Mouse (Mus musculus) myocyte (in vitro differentiated cells): ENCODE measurements around the gene Gga2. TPM values are rescaled to one million over a fixed set of nuclear protein-coding genes. Genes with fewer than 3 reads are reported as not detected.
A peak's percentile ranks its signal among the peaks of the same experiment; 100 is the strongest.

Experiments
- H3K27me3 ChIP-seq: one replicate; pipeline ENCODE4 v1.6.1; 2011; ENCODE audit not compliant: control insufficient read depth, insufficient read depth, insufficient read length
- H3K36me3 ChIP-seq: one replicate; pipeline ENCODE4 v1.6.1; 2011; ENCODE audit not compliant: control insufficient read depth, insufficient read depth
- H3K4me2 ChIP-seq: one replicate; pipeline ENCODE4 v1.6.1; 2011; ENCODE audit warnings: low read depth, control low read depth
- H3K4me3 ChIP-seq: one replicate; pipeline ENCODE4 v1.5.1; 2011; ENCODE audit warnings: mild to moderate bottlenecking, control low read depth, moderate library complexity
- H3K79me2 ChIP-seq: one replicate; pipeline ENCODE4 v1.6.1; 2011; ENCODE audit not compliant: control insufficient read depth, insufficient read depth
- H3ac ChIP-seq: one replicate; pipeline ENCODE4 v1.6.1; 2011; ENCODE audit not compliant: control insufficient read depth, insufficient read length
- CEBPB ChIP-seq: IDR thresholded peaks from 2 replicates; pipeline ENCODE4 v1.6.1; 2011; ENCODE audit warnings: mild to moderate bottlenecking, moderate library complexity; ENCODE audit not compliant: poor library complexity, insufficient read depth, severe bottlenecking
- E2F4 ChIP-seq: IDR thresholded peaks from one replicate; pipeline ENCODE4 v1.6.1; 2011; ENCODE audit warnings: mild to moderate bottlenecking, control low read depth, moderate library complexity; ENCODE audit not compliant: insufficient read depth
- MAX ChIP-seq: IDR thresholded peaks from one replicate; pipeline ENCODE4 v1.6.1; 2011; ENCODE audit warnings: low read depth, mild to moderate bottlenecking, control low read depth
- MYOD1 ChIP-seq, 3 experiments: IDR thresholded peaks; one replicate each; pipeline ENCODE4 v1.6.1; 2011; ENCODE audit warnings: control low read depth in 2 of 3, low read depth in 2 of 3, mild to moderate bottlenecking in 2 of 3, moderate library complexity in 1 of 3; ENCODE audit not compliant: insufficient read length in 2 of 3, control insufficient read depth in 1 of 3
- MYOG ChIP-seq, 3 experiments: IDR thresholded peaks; one replicate each; pipeline ENCODE4 v1.6.1; 2011; ENCODE audit warnings: control low read depth in 2 of 3, low read depth in 2 of 3, mild to moderate bottlenecking in 2 of 3; ENCODE audit not compliant: insufficient read length in 2 of 3, control insufficient read depth in 1 of 3, insufficient read depth in 1 of 3
- POLR2A ChIP-seq: IDR thresholded peaks from one replicate; pipeline ENCODE4 v1.6.1; 2011; ENCODE audit warnings: low read depth, mild to moderate bottlenecking, control low read depth, moderate library complexity; ENCODE audit not compliant: insufficient read length
- POLR2AphosphoS2 ChIP-seq: IDR thresholded peaks from one replicate; pipeline ENCODE4 v1.6.1; 2011; ENCODE audit warnings: low read depth, control low read depth; ENCODE audit not compliant: insufficient read length
- REST ChIP-seq: IDR thresholded peaks from one replicate; pipeline ENCODE4 v1.6.1; 2011; ENCODE audit warnings: mild to moderate bottlenecking, control low read depth, moderate library complexity; ENCODE audit not compliant: insufficient read depth, insufficient read length
- SRF ChIP-seq: IDR thresholded peaks from one replicate; pipeline ENCODE4 v1.6.1; 2011; ENCODE audit warnings: low read depth; ENCODE audit not compliant: control insufficient read depth, insufficient read length
- TCF12 ChIP-seq: IDR thresholded peaks from one replicate; pipeline ENCODE4 v1.6.1; 2011; ENCODE audit warnings: mild to moderate bottlenecking, control low read depth; ENCODE audit not compliant: poor library complexity, insufficient read depth, severe bottlenecking
- TCF3 ChIP-seq: IDR thresholded peaks from one replicate; pipeline ENCODE4 v1.6.1; 2011; ENCODE audit warnings: low read depth, control low read depth; ENCODE audit not compliant: insufficient read length
- USF1 ChIP-seq: IDR thresholded peaks from one replicate; pipeline ENCODE4 v1.6.1; 2011; ENCODE audit warnings: low read depth, mild to moderate bottlenecking, control low read depth, moderate library complexity
- polyA plus RNA-seq: library from polyadenylated mRNA; unstranded; fragments of >200 nt; fragmentation: generic; extraction: Trizol; gene quantifications from one replicate; pipeline ENCODE4 v1.2.1, GENCODE M21; 2012; ENCODE audit warnings: missing spikeins

The Gga2 gene
- polyA plus RNA-seq, 1 experiment = 63.9 TPM

DNA sequence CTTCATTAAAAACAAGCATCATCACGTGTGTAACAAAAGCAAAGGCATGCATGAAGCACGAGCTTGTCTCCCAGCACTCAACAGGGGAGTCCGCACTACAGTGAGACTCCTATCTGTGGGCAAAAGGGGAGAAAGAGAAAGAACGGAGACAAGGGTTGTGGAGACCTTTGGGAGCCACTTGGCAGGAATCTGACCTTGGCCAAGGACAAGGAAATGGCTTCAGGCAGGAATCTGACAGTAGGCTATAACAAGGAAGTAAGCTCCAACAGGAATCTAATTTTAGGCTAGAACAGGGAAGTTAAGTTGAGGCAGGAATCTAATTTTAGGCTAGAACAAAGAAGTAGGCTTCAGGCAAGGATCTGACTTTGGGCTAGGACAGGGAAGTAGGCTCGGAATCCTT, 25.1 kb downstream of the Gga2 start:
- H3ac ChIP-seq = no peak overlapping the region
- no peak for TF ChIP-seq MYOD1 (IDR thresholded peaks at IDR 0.05; ENCODE audit: control insufficient read depth in 1 of 3, insufficient read length in 2 of 3, low read depth in 2 of 3)
- TF ChIP-seq SRF = no peak
- no peak for TF ChIP-seq TCF3
- TF ChIP-seq MAX = no peak
- TF ChIP-seq USF1 = no peak
- no peak for TF ChIP-seq CEBPB
- no peak for TF ChIP-seq MYOG (IDR thresholded peaks at IDR 0.05; ENCODE audit: control insufficient read depth in 1 of 3, insufficient read depth in 1 of 3, insufficient read length in 2 of 3, low read depth in 2 of 3)
- TF ChIP-seq POLR2A = no peak
- no peak for TF ChIP-seq POLR2AphosphoS2
- no peak for TF ChIP-seq TCF12
- TF ChIP-seq REST = no peak
- no peak for TF ChIP-seq E2F4
- no peaks in the 10 kb centered on the region for H3K79me2 ChIP-seq
- H3K4me2 ChIP-seq = no peak overlapping the region
- H3K4me3 ChIP-seq = no peak overlapping the region
- no peaks in the 10 kb centered on the region for H3K27me3 ChIP-seq
- peaks cover 36% of the 10 kb centered on the region for H3K36me3 ChIP-seq

DNA sequence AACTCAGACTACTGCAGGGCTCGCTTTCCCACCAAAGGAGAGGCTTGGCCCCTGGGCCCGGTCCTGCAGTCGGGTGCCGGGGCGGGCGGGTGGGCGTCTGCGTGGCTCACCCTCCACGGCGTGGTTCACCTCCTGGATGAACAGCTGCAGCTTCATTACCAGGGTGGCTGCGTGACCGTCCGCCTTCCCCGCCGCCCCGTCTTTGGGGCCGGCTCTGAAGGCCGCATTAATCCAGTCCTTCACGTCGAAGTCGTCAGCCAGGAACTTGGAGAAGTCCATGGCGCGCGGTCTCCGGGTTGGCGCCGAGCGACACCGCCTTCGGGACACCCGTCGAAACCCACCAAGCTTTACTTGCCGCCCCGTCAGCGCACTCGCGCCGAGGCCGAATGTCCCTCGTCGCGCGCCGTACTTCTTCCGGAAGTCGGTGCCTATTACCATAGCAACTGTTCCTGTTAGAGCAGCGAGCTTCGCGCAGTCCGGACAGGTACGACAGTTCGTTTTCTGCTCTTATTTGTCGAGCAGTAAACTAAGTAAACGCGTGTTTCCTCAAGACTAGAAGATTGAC, 39.6 kb downstream of the Gga2 start, which contains the start of gene Cog7:
Gene Cog7 (minus strand): TSS at position 405 of the 565 bp plus-strand sequence.
- TF ChIP-seq POLR2AphosphoS2 (peak; percentile 68), MAX (no peak), USF1 (no peak), TCF12 (no peak), MYOG (IDR thresholded peaks at IDR 0.05; ENCODE audit: control insufficient read depth in 1 of 3, insufficient read depth in 1 of 3, insufficient read length in 2 of 3, low read depth in 2 of 3) (peak in 2 of 3 experiments; percentile 36 to 58), CEBPB (no peak), SRF (no peak), E2F4 (no peak), TCF3 (no peak), POLR2A (peak; percentile 73), REST (no peak), MYOD1 (IDR thresholded peaks at IDR 0.05; ENCODE audit: control insufficient read depth in 1 of 3, insufficient read length in 2 of 3, low read depth in 2 of 3) (peak in 2 of 3 experiments; percentile 55 to 70)

DNA sequence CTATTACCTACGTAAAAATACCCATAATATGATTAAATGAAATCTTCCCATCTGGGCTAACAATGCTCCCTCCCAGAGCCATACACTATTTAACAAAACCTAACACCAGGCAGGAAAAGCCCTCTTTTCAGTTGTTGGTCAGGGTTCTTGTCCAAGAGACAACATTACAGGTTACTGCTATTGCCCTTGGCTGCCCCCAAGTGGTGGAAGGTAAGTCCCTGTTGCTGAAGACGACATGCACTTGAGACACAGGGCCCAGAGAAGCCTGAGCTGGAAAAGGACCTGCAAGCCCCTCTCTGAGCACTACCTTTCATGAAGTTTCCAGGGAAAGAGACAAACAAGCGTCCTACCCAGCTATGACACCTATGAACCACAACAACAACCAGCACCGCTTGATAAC, 46.0 kb downstream of the Gga2 start:
- Histone ChIP-seq H3K79me2 (no peaks in the 10 kb centered on the region), H3K4me3 (no peak overlapping the region), H3K4me2 (no peak overlapping the region), H3ac (no peak overlapping the region), H3K36me3 (peaks cover 17% of the 10 kb centered on the region), H3K27me3 (no peaks in the 10 kb centered on the region)
- no peak for TF ChIP-seq TCF3

More for the DNA sequence above, 39.6 kb downstream of the Gga2 start, which contains the start of gene Cog7:
- Histone ChIP-seq H3K4me3 (peak within 1 kb of the TSS; percentile 71), H3ac (peak within 1 kb of the TSS; percentile 41), H3K36me3 (no peaks in the 10 kb centered on the region), H3K4me2 (peak within 1 kb of the TSS; percentile 73), H3K27me3 (no peaks in the 10 kb centered on the region), H3K79me2 (no peaks in the 10 kb centered on the region)

DNA sequence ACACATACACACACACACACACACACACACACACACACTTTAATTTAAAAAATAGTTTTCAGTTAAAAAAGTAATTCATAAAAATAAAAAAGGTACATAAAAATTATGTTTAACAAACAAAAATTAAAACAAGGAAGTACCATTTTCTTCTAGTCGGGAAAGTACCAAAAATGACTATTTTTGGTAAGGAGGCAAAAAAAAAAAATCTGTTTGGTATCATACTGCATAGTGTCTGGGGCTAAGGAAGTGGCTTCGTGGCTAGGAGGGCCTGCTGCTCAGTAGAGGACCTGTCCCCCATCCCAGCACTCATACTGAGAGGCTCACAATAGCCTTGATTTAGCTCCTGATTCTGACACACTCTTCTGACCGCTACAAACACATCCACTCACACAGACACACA, 49.3 kb downstream of the Gga2 start:
- no peak overlapping the region for H3ac ChIP-seq
- no peaks in the 10 kb centered on the region for H3K79me2 ChIP-seq
- no peak overlapping the region for H3K4me3 ChIP-seq
- peaks cover 17% of the 10 kb centered on the region for H3K36me3 ChIP-seq
- no peaks in the 10 kb centered on the region for H3K27me3 ChIP-seq
- TF ChIP-seq MYOD1 (IDR thresholded peaks at IDR 0.05; ENCODE audit: control insufficient read depth in 1 of 3, insufficient read length in 2 of 3, low read depth in 2 of 3) (no peak), TCF12 (no peak), CEBPB (no peak), TCF3 (no peak), SRF (no peak), USF1 (no peak)
- H3K4me2 ChIP-seq = no peak overlapping the region

DNA sequence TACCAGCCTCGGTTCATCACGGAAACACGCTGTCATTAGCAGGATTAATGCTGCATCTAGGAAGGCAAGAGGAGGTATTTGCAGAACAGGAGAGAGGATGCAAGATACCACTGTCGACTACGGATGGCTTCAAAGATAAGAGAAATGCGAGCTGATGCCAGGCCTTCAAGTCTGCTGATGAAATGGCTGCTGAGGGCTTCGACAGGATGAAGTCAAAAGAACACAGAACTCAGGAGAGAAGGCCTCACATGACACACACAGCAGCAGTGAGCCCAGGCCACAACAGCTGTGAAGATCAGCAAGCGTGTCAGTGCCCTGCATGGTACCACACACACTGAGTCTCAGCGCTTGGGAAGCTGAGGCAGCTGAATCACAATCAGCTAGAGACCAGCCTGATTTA, 50.8 kb downstream of the Gga2 start:
- no peak overlapping the region for H3K4me2 ChIP-seq
- no peak overlapping the region for H3ac ChIP-seq
- no peaks in the 10 kb centered on the region for H3K27me3 ChIP-seq
- H3K79me2 ChIP-seq = no peaks in the 10 kb centered on the region
- peaks cover 14% of the 10 kb centered on the region for H3K36me3 ChIP-seq
- peak in 2 of 3 experiments; percentile 22 to 55 for TF ChIP-seq MYOG (IDR thresholded peaks at IDR 0.05; ENCODE audit: control insufficient read depth in 1 of 3, insufficient read depth in 1 of 3, insufficient read length in 2 of 3, low read depth in 2 of 3)
- no peak for TF ChIP-seq TCF3
- TF ChIP-seq REST = no peak
- TF ChIP-seq TCF12 = no peak
- TF ChIP-seq CEBPB = no peak
- no peak for TF ChIP-seq POLR2AphosphoS2
- peak in 1 of 3 experiments; percentile 16 for TF ChIP-seq MYOD1 (IDR thresholded peaks at IDR 0.05; ENCODE audit: control insufficient read depth in 1 of 3, insufficient read length in 2 of 3, low read depth in 2 of 3)
- no peak for TF ChIP-seq E2F4
- H3K4me3 ChIP-seq = no peak overlapping the region
